Mouse (Mus musculus) intestine, postnatal 0 days (tissue): ENCODE measurements around the gene Grn. TPM values are rescaled to one million over a fixed set of nuclear protein-coding genes. Genes with fewer than 3 reads are reported as not detected.

Experiments used
- ATAC-seq: fragments of 200-750 bp; cut with Nextera tagmentation; 2 replicates; pipeline ENCODE4 v1.8.0; 2017; ENCODE audit warnings: mild to moderate bottlenecking, moderate TSS enrichment, moderate library complexity
- H3K27ac ChIP-seq: fragments of 300-500 bp; sonication (generic); 2 replicates; pipeline ENCODE4 v1.5.1; 2014; ENCODE audit warnings: mild to moderate bottlenecking, low read depth, low read length, moderate library complexity
- H3K27me3 ChIP-seq: fragments of 300-500 bp; sonication (generic); replicated peaks from 2 replicates; pipeline ENCODE4 v1.6.1; 2014; ENCODE audit warnings: low read length, mixed read lengths; ENCODE audit not compliant: control insufficient read depth, insufficient read depth
- H3K36me3 ChIP-seq: fragments of 300-500 bp; sonication (generic); 2 replicates; pipeline ENCODE4 v1.6.1; 2014; ENCODE audit warnings: mild to moderate bottlenecking, moderate library complexity; ENCODE audit not compliant: control insufficient read depth, insufficient read depth
- H3K4me1 ChIP-seq: fragments of 300-500 bp; sonication (generic); replicated peaks from 2 replicates; pipeline ENCODE4 v1.6.1; 2014; ENCODE audit warnings: antibody characterized with exemption, low read length, mixed read lengths; ENCODE audit not compliant: control insufficient read depth, insufficient read depth
- H3K4me2 ChIP-seq: fragments of 300-500 bp; sonication (generic); replicated peaks from 2 replicates; pipeline ENCODE4 v1.6.1; 2014; ENCODE audit warnings: low read depth, mild to moderate bottlenecking, moderate library complexity
- H3K4me3 ChIP-seq: fragments of 300-500 bp; sonication (generic); 2 replicates; pipeline ENCODE4 v1.5.1; 2014; ENCODE audit warnings: low read depth, low read length
- H3K9ac ChIP-seq: fragments of 300-500 bp; sonication (generic); 2 replicates; pipeline ENCODE4 v1.6.1; 2014; ENCODE audit warnings: mild to moderate bottlenecking, low read depth, low read length
- H3K9me3 ChIP-seq: fragments of 300-500 bp; sonication (generic); 2 replicates; pipeline ENCODE4 v1.6.1; 2016; ENCODE audit warnings: mixed run types; ENCODE audit not compliant: control insufficient read depth
- CTCF ChIP-seq: sonication (generic); IDR thresholded peaks from 2 replicates; pipeline ENCODE4 v1.5.1; 2016; ENCODE audit warnings: low read depth, mild to moderate bottlenecking, control low read depth, antibody characterized with exemption, moderate library complexity
- WGBS: fragments of 180-500 bp; shearing (Covaris S2); extraction: QIAGEN DNeasy Blood & Tissue Kit; methylation state at CpG from one replicate; pipeline ENCODE4 v1.1.7; 2014; 5-methylcytosine and 5-hydroxymethylcytosine counted together
- polyA plus RNA-seq: library from polyadenylated mRNA; unstranded; fragments of >200 nt; fragmentation: Nextera tagmentation; extraction: Ambion mirVana; gene quantifications from 2 replicates; pipeline ENCODE4 v1.2.1, GENCODE M21; 2015

Gene Grn
- polyA plus RNA-seq, 1 experiment from 2014 or later = 339 TPM

GRCm38 (mm10) chr11:102405544-102406285 is 24.4 kb upstream of the Grn start:
- ATAC-seq = no peak
- WGBS = 78% methylated on average over 11 of the region's 11 CpGs
- Histone ChIP-seq H3K4me1 (peaks cover 2% of the 10 kb centered on the region; the same call in 1 of the 2 replicates), H3K9me3 (no peaks in the 10 kb centered on the region), H3K27me3 (no peaks in the 10 kb centered on the region), H3K27ac (no peak overlapping the region), H3K4me2 (peak overlapping the region; percentile 87), H3K4me3 (0 out of 2 replicates have a peak overlapping the region, but pooled peaks have one; percentile 70), H3K9ac (no peak overlapping the region), H3K36me3 (peaks cover 36% of the 10 kb centered on the region)
- TF ChIP-seq CTCF = no peak

- peak overlapping the region; percentile 87 for H3K4me2 ChIP-seq
- peak overlapping the region; percentile 70 for H3K4me3 ChIP-seq
- 10% methylated on average over 3 of the region's 3 CpGs for WGBS
- TF ChIP-seq CTCF = no peak
- H3K36me3 ChIP-seq = peaks cover 36% of the 10 kb centered on the region
- no peak for ATAC-seq
- peaks cover 2% of the 10 kb centered on the region; the same call in 1 of the 2 replicates for H3K4me1 ChIP-seq
- no peaks in the 10 kb centered on the region for H3K9me3 ChIP-seq
- H3K27ac ChIP-seq = peak overlapping the region; percentile 93
- H3K27me3 ChIP-seq = no peaks in the 10 kb centered on the region
- H3K9ac ChIP-seq = peak overlapping the region; percentile 60
These were observed 23.7 kb upstream of the Grn start for GRCm38 (mm10) chr11:102406401-102406800.

GRCm38 (mm10) chr11:102406900-102407833 is 22.9 kb upstream of the Grn start:
- under 1% methylated on average over 78 of the region's 85 CpGs for WGBS
- Histone ChIP-seq H3K4me1 (peaks cover 2% of the 10 kb centered on the region; the same call in 1 of the 2 replicates), H3K27me3 (no peaks in the 10 kb centered on the region), H3K4me2 (peak overlapping the region; percentile 87), H3K4me3 (peak overlapping the region; percentile 70), H3K9ac (peak overlapping the region; percentile 60), H3K9me3 (no peaks in the 10 kb centered on the region), H3K27ac (peak overlapping the region; percentile 93), H3K36me3 (peaks cover 29% of the 10 kb centered on the region)
- TF ChIP-seq CTCF = no peak
- ATAC-seq = peak; percentile 75

- TF ChIP-seq CTCF = no peak
- no peak for ATAC-seq
- WGBS = under 1% methylated on average over 19 of the region's 19 CpGs
These were observed 22.3 kb upstream of the Grn start, which contains the start of gene Slc25a39 for GRCm38 (mm10) chr11:102407834-102408215. Slc25a39 (minus strand) TSS chr11:102407946.

GRCm38 (mm10) chr11:102408344-102408876 is 21.7 kb upstream of the Grn start:
- under 1% methylated on average over 32 of the region's 32 CpGs for WGBS
- H3K27me3 ChIP-seq = no peaks in the 10 kb centered on the region

More at GRCm38 (mm10) chr11:102407834-102408215, 22.3 kb upstream of the Grn start, which contains the start of gene Slc25a39:
- H3K27me3 ChIP-seq = no peaks in the 10 kb centered on the region
- H3K4me2 ChIP-seq = peak within 1 kb of the TSS; percentile 87
- peak within 1 kb of the TSS; percentile 60 for H3K9ac ChIP-seq
- H3K4me1 ChIP-seq = peaks cover 2% of the 10 kb centered on the region; the same call in 1 of the 2 replicates
- H3K36me3 ChIP-seq = peaks cover 23% of the 10 kb centered on the region
- H3K9me3 ChIP-seq = no peaks in the 10 kb centered on the region
- peak within 1 kb of the TSS; percentile 70 for H3K4me3 ChIP-seq
- H3K27ac ChIP-seq = peak within 1 kb of the TSS; percentile 93

More at GRCm38 (mm10) chr11:102408344-102408876, 21.7 kb upstream of the Grn start:
- Histone ChIP-seq H3K4me1 (peaks cover 2% of the 10 kb centered on the region; the same call in 1 of the 2 replicates), H3K4me2 (peak overlapping the region; percentile 87), H3K9me3 (no peaks in the 10 kb centered on the region), H3K9ac (peak overlapping the region; percentile 60), H3K27ac (peak overlapping the region; percentile 93), H3K36me3 (peaks cover 17% of the 10 kb centered on the region), H3K4me3 (peak overlapping the region; percentile 70)
- TF ChIP-seq CTCF = no peak
- ATAC-seq = peak; percentile 88
